Mouse (Mus musculus) B cell, adult 2 months (primary cell): ENCODE measurements around the gene Cfap54.

Experiments
- DNase-seq, 2 experiments: peaks; one replicate each; pipeline ENCODE4 v3.0.0; 2022

Cfap54 gene

DNA sequence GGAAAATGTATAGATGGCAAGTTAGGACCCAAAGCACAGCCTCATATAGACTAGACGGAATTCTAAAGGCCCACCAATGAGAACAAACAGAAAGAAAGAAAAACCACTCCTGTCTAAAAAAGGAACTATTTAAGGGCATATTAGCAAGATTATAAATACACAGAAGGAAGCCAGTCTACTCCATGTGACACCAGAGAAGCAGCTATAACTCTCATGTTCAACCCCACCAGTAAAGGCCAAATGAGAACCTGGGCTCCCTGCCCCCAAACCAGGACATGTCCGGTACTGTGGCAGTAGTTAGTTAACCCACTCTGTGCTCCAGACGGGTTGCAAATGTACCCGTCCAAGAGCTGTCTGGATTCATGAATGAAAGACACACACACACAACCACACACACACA, 14.4 kb upstream of the Cfap54 start:
- DNase-seq, result no peak

DNA sequence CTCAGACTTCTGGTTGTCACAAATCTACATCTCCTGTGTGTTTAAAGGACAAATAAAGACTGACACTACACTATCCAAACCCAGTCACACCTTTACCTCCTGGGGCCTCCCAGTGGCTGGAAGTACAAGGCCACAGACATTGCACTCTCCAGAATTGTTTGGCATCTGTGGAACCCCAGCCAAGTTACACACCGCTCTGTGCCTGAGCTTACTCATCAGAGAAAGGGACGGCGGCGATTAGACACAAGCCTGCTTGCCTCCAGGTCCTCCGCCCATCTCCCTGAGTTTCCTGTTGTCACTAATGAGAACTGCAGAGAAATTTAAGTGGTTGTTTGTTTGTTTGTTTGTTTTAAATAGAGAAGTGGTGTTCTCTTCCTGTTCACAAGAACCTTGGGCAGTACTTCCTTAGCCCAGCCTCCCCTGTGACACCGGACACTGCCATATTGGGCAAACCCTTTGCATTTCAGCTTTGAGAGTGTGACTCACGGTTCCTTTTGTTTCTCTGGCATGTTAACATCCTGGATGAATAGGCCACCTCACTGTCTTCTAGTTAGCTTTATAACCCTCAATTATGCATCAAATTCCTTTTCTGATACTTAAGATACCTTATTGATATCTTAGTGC, 13.7 kb upstream of the Cfap54 start:
- no peak for DNase-seq

- DNase-seq, result no peak
Measured at GRCm38 (mm10) chr10:93091928-93092327, 10.5 kb upstream of the Cfap54 start.

DNA sequence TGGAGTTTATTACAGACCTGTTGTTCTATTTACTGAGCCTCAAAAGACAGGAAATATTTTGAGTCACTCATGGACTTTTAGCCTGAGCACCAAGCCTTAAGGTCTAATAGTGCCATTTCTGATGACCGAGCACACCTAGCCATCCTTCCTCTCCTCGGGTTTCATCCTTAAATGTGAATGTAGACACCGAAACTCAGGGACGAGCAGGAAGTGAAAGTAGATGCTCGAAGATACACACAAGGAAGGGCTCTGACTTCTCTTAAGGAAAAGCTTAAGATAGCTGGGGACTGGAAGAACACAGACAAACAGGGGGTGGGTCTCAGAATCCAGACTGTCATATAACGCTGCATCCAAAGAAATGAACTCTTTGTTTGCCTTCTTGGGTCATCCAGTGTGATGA, 8.8 kb upstream of the Cfap54 start:
- no peak for DNase-seq

GRCm38 (mm10) chr10:93088396-93089048, 7.1 kb upstream of the Cfap54 start:
- DNase-seq, result no peak

GRCm38 (mm10) chr10:93087504-93087903, 6.1 kb upstream of the Cfap54 start:
- no peak for DNase-seq

DNA sequence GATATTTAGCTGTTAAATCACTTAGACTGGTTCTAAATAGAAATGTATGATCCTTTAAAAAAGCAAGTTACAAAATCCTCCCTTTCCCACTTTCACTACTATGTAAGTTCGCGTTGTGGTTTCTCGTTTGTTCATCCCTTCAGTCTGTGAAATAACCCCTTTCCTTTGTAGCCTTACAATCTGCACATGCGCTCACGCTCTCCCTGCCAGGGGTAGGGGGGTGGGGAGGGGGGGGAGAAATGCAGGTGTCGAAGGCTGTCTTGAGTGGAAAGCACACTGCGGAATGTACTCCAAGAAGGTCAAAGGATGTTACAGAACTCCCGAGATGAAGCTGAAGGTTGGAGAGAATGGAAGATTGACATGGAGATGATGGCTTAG, 2.5 kb upstream of the Cfap54 start:
- no peak for DNase-seq

DNA sequence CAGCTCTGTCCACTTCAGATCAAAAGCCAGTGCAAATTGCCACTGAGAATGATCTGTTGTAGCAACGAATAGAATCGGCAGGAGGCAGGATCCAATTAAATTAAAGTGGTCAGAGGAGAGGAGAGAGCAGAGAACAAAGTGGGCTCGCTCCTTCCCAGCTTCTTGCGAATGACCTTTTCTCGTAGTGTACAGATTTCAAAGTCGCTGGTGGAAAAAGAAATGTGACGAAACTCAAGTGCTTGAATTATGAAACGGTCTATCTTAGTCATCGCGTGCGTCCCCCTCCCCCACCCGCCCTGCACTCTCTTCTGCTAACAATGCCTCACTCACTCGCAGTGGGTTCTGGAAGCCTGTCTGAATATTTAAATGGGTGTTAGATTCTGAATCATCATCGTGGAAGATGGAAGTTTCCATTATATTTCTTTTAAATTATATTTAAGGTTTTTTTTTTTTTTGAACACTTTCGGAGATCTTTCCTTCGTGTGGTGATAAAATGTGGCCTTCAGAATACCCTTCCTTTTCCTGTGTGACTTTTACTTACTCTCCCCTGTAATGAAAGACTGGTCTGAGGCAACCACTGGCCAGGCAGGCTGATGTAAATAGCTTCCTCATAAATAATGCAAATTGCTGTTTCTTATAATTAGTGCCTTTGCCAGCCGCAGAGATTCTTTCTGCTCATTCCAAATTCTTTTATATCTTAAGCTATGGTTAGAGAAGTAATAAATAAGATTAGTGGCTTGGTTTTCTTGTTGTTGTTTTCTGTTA, 2.0 kb upstream of the Cfap54 start:
- DNase-seq, result no peak

DNA sequence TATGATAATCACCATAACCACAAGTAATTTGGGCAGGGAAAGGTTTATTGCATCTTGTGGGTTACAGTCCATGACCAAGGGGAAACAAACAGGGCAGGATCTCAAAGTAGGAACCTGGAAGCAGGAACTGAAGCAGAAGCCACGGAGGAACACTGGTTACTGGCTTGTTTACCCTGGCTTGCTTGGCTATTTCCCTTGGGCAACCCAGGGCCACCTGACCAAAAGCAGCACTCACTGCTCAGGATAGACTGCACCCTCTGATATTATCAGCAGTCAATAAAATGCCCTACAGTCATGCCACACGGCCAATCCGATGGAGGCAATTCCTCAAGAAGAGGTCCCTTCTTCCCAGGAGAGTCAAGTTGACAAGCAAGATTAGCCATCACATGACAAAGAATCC, 1.9 kb downstream of the Cfap54 start:
- DNase-seq, result no peak

DNA sequence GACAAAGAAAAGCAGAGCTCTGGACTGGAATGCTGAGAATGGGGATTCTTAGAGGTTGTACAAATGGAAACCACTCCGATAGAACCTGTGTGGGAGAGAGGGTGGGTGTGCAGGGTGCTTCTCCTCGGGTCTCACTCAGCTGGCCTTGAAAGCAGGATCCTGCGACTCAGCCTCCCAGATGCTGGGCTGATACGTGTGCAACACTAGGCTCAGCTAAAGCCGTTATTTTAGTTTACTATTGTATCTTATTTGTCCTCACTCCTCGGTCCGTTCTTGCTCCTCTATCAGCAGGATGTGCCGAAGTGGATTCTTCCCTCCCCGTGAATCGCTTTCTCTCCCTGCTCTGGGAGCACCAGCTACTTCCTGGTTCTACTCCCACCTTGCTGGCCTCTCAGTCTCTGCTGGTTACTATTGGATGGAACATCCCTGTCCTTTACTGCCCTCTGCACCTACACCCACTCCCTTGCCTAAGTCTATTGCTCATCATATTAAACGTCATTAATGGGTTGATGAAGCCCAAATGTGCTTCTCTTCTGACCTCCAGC, 3.4 kb downstream of the Cfap54 start:
- no peak for DNase-seq

DNA sequence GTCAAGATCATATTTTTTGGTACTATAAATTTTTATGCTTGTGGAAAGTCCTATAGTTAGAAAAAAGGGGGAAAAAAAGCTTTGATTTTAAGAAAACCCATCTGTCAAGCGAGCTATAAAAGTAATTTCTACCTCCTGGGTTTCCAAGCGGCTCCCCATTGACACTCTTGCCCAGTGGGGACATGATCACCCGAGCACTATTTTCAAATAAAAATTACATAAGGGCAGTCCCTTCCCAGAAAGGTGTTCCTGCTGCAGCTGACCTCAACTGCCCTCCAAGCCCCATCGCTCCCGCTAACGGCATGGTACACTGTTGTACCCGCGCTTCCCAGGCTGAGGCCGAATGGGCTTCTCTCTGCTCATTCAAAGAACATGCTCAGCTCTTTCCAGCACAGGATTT, 5.0 kb downstream of the Cfap54 start:
- DNase-seq, result no peak

GRCm38 (mm10) chr10:93075856-93076255, 5.6 kb downstream of the Cfap54 start:
- DNase-seq, result no peak

DNA sequence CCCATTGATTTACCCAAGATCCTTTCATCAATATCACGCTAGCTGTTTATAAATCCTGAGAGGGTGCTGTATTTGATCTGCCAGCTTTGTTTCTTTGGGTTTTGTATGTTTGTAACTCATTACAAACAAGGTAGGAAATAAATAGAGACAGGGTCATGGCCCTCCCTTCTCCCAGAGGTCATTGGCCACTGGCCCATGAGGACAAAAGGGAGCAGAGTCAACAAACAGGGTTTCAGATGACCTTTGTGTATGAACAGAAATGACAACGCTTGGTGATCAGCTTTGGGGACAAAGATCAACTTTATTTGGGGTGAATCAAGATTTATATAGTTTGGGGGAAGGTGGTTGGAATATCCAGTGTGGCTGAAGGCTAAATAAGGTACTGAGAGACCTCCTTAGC, 8.6 kb downstream of the Cfap54 start:
- DNase-seq, result no peak

DNA sequence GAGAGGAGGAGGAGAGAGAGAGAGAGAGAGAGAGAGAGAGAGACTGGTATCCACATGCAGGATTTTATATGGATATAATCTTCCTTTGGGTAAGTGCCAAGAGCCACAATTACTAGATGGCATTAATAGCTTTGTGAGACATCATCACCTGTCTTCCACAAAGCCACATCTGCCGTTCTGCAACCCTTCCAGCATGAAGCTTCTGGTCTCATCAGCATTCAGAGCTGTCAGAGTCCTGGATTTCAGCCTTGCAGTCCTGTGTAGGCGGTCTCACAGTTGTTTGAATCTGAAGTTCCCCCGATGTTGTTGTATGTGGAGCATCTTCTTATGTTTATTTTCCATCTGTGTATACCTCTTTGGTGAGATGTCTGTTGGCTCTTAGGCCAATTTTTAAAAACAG, 9.7 kb downstream of the Cfap54 start:
- no peak for DNase-seq

DNA sequence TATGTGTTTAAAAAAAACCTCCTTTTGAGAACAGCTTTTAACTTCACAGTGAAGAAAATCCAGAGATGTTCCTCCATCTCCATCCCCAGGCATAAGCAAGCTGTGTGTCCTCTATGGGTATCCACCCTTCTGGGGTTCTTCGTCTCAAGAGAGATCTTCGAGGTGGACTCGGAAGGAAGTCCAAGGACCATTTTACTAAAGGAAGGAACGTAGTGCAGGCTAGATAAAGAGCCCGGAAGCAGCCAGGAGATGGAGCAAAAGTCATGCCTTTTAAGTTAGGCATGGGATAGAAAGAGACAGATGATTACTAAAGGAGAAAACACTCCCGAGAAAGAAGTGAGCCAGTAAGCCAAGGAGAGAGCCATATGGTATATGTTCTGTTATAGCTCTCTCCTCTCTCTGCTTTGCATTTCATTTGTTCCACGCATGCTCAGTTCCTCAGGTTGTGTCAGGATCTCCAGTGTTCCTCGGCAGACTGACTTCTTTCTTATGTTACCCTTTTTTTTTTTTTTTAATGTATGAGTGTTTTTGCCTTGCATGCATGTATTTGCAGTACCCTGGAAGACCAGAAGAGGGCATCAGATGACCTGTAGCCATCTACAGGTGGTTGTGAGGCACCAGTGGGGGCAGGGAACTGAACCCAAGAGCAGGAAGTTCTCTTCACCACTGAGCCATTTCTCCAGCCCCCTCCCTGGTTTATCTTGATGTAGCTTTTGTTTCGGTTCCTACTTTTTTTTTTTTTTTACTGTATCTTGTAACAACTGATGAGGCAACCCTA, 11.1 kb downstream of the Cfap54 start:
- peak; percentile 89 to 93 for DNase-seq

- no peak for DNase-seq
Measured at GRCm38 (mm10) chr10:93069721-93070120, 11.7 kb downstream of the Cfap54 start.

DNA sequence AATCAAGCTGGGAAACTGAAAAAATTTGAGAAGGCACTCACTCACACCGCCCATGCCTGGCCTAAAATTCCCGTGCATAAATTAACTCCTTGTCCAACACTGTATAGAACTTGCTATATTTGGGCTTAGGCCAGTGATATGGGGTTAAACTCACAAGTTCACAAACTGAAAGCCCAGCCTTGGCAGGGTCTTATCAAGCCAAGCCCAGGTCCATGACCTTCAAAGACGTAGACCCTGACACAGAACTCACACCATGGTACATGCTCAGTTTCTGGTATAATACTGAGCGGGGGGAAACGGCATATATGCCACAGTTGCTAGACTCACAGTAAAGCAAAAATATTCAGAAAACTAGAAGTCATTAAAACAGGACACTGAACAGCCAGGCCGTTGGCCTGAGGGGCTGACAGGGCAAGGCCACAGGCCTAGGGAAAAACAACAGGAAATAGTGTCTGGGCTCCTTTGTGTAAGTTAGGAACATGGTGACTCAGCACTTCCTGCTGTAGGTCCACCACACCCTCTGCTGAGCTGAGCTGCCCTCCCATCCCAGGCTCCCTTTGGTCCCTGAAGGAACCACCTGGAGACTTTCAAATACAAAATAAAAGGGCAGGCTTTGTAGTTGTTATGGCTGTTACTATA, 12.3 kb downstream of the Cfap54 start:
- no peak for DNase-seq

GRCm38 (mm10) chr10:93064973-93065372, 16.4 kb downstream of the Cfap54 start:
- DNase-seq, result no peak

DNA sequence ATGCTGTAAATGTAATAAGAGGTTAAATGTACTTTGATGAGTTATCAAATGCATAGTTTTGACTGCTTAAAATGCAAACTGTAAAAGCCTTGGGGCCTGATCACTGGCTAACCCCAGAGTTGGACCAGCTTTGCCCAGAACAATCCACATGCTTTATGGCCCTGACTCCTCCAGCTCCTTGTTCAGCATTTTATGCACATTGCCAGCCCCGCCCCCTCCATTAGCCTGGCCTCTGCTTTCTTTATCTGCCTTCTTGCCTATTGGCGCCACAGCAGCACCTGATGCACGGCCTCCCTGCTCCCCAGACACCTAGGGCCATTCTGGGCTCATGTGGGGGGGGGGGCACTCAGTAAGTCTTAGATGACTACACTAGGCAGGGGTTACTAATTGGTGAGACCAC, 17.8 kb downstream of the Cfap54 start:
- DNase-seq, result no peak

GRCm38 (mm10) chr10:93062395-93062794, 19.0 kb downstream of the Cfap54 start:
- DNase-seq, result no peak

- DNase-seq, result no peak
Measured at GRCm38 (mm10) chr10:93053867-93054266, 27.6 kb downstream of the Cfap54 start.

DNA sequence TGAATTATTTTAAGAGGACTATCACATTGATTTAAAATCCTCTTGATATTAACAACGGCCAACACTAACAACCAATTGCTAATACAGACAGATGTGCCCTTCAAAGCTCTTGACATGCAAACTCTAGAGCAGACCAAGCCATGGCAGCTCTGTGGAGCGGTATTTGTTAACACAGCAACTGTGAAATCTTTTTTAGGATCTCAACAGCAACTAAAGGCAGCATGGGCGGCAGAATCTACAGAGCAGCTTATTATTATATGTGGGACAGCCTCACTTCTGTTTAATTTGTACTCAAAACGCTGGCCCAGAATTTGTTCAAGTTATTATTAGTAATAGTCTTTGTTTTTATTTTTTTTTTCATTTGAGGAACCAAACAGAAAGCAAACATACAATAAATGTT, 28.1 kb downstream of the Cfap54 start:
- DNase-seq, result no peak
